Mouse (Mus musculus): Measurements from ENCODE around the gene Colca2.

Colca2 gene

GRCm38 (mm10) chr9:51272102-51272501, 6.3 kb downstream of the Colca2 start:
- DNase-seq (ENCODE audit: low spot score in 2 of 2): no peak

DNA sequence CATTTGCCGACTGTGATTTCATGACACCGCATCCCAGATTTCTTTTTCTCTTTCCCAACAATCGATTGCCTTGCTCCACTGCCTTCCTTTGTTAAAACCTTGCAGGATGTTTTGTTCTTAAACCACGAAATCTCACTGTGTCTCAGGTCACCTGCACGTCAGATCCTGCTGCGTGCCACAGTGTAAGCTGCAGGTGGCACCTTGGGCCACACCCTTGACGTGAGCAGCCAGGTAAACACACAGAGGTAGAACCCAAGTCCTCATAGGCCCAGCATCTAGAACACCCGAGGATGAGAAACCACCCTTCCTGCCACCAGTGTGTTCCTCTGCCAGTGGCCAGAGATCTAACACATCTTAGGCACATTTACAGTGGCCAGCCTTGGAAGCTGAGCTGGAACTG, 7.3 kb downstream of the Colca2 start:
- DNase-seq (ENCODE audit: low spot score in 2 of 2): no peak

GRCm38 (mm10) chr9:51268852-51269251, 9.5 kb downstream of the Colca2 start:
- no peak for DNase-seq (ENCODE audit: low spot score in 2 of 2)

DNA sequence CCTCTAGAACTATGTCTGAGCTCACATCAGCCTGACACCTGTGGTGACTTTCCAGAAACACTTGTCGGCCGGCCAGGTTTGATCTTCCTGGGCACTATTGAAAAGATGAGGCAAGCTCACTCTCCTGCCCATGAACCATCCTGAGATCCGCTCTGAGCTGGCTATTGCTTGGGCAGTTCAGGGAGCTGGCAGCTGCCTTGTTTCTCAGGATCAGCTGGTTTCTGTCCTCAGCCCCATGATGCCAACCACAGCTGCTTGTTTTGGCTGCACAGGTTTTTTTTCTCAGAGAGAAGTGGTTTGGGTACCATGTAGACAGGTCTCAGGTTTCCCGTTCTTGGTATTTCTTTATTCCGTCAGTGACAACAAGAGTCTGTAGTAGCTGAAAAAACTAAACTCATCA, 19.9 kb downstream of the Colca2 start:
- no peak for DNase-seq (ENCODE audit: low spot score in 2 of 2)

- no peak for DNase-seq (ENCODE audit: low spot score in 2 of 2)
These were observed 21.4 kb downstream of the Colca2 start for GRCm38 (mm10) chr9:51256780-51257502.

DNA sequence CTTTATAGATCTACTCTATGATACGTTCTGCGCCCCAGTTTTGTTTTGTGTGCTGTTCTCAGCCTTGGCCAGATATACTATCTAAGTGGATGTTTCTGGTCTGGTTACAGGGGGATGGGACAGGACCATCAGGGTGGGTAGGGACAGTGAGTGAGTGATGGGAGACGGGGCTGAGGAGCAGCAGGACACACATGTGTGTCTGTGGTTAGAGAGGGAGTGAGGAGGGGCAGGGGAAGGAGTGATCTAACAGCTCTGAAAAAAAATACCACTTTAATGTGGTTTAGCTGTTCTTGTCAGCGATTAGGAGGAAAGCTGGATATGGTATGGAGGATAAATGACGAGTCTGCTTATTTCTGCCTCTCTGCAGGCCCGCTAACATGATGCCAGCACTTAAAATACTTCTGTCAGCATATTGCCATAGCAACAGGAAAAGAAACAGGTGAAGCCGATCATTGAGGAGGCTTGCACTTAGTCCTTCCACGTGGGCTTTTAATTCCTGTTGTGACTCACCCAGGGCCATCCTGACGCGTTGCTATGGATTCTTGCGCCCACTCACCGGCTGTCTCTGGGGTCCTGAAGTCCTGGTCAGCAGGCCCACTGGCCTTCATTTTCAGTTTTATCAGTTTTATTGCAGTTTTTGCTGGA, 39.5 kb downstream of the Colca2 start:
- DNase-seq (ENCODE audit: low spot score in 2 of 2): no peak

GRCm38 (mm10) chr9:51232163-51232562, 46.2 kb downstream of the Colca2 start:
- DNase-seq (ENCODE audit: low spot score in 2 of 2): no peak

DNA sequence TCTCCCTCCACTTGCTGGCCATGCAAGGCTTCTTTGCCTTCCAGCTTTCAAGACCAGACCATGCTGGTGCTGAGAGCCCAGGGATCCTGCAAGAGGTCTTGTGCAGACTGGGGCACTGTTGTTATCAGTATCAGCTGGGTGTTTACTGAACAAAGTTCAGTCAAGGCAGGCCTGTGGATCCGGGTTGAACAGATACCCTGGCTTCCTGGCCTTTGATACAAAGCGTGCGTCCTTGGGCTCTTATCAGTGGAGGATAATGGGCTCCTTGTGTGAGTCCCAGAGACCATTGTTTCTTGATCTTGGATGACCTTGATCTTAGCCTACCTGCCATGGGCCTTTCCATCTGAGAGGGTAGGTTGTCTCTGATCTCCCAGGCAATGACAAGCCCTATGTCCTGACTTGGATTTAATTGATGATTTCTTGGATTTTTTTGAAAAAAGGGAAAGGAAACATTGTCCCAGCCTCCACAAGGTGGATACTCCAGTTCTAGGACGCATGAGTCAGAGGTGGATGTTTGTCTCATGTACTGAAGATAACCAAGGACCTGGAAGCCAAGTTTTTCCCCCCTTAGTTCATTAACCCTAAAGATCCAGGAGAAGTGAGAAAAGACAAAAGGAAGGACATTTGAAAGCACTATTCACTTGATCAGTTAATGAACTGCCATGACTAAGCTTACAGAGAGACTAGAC, 47.5 kb downstream of the Colca2 start:
- DNase-seq (ENCODE audit: low spot score in 2 of 2): no peak

DNA sequence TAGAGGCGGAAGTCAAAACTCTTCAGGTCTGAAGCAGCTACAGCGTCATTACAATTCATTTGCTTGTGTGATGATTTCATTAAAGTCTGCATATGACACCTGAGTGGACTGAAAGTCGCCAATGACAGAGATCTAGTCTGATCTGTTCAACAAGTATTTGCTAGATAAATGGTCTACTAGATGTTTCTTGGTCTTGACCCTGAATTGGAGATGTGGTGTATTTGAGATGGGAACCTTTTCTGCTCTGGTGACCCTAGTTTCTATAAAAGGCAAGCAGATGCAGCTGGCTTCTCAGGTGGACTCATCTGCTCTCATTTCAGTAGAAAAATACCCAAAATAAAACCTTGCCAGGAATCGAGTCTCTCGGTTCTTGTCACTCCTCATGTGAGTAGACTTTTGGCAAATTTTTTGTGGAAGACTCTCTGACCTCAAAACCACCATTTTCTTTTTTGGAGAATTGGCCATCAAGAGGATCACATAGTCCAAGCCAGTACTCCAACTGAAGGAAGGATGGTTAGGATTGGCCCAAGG, 52.7 kb downstream of the Colca2 start:
- no peak for DNase-seq (ENCODE audit: low spot score in 2 of 2)
